Mouse (Mus musculus): ENCODE data around the gene Itm2c.

Itm2c gene

GRCm38 (mm10) chr1:85933631-85934465, 39.8 kb downstream of the Itm2c start:
- ATAC-seq (ENCODE audit: low TSS enrichment): peak; percentile 28

- no peak for ATAC-seq (ENCODE audit: low TSS enrichment)
These were observed 40.5 kb downstream of the Itm2c start for GRCm38 (mm10) chr1:85934560-85934959.

GRCm38 (mm10) chr1:85935148-85935852, 41.2 kb downstream of the Itm2c start:
- no peak for ATAC-seq (ENCODE audit: low TSS enrichment)

- no peak for ATAC-seq (ENCODE audit: low TSS enrichment)
These were observed 42.2 kb downstream of the Itm2c start for GRCm38 (mm10) chr1:85936265-85936664.

GRCm38 (mm10) chr1:85937323-85937722, 43.2 kb downstream of the Itm2c start:
- no peak for ATAC-seq (ENCODE audit: low TSS enrichment)

GRCm38 (mm10) chr1:85942318-85942717, 48.2 kb downstream of the Itm2c start:
- peak; percentile 62 for ATAC-seq (ENCODE audit: low TSS enrichment)

- no peak for ATAC-seq (ENCODE audit: low TSS enrichment)
These were observed 55.1 kb downstream of the Itm2c start for GRCm38 (mm10) chr1:85949085-85949684.

GRCm38 (mm10) chr1:85955150-85955549, 61.1 kb downstream of the Itm2c start:
- no peak for ATAC-seq (ENCODE audit: low TSS enrichment)

- no peak for ATAC-seq (ENCODE audit: low TSS enrichment)
These were observed 63.2 kb downstream of the Itm2c start for GRCm38 (mm10) chr1:85957290-85957689.

- peak; percentile 82 for ATAC-seq (ENCODE audit: low TSS enrichment)
These were observed 64.0 kb downstream of the Itm2c start for GRCm38 (mm10) chr1:85957942-85958619.

Measured in frontal cortex, adult (tissue).